ENCODE assay signal across 25 mouse cellular contexts in genomic region chr16:72735588-72735987, GRCm38 (mm10).
DNase-seq lines count a peak whose midpoint lies in the region; ATAC-seq and TF ChIP-seq lines count a peak whose summit lies in the region.
"Had no signal": no experiment of that assay in that cellular context is flagged by ENCODE, and none has a peak within 500 bp of the region (broad histone marks: within the 10 kb centered on the region; RNA-seq: fewer than 3 reads in every experiment).

No protein-coding gene starts in this region.

- DNase-seq in kidney, adult 8-10 months, result no peak
- DNase-seq in kidney, postnatal 0 days (ENCODE audit: low spot score), result no peak
- DNase-seq in kidney, adult 11 months, result no peak
- DNase-seq: adrenal gland, postnatal 10 days; adrenal gland, postnatal 36 days; B cell, adult 2 months; cerebellum, adult 18-20 months; cerebellum, adult 9-10 months; cerebellum, postnatal 14 days; gastrocnemius, postnatal 10 days; gastrocnemius, postnatal 36 days; heart, adult 2 months; heart, postnatal 14 days; heart, postnatal 4 days had no signal

- no peak overlapping the region for H3K4me2 ChIP-seq in kidney, embryonic 14.5 days (replicated peaks; ENCODE audit: low read depth, low read length)
- 0 out of 2 replicates have a peak overlapping the region, but pooled peaks have one; percentile 18 for H3K4me2 ChIP-seq in kidney, postnatal 0 days (ENCODE audit: low read length)
- H3K4me2 ChIP-seq: forebrain, embryonic 13.5 days; heart, embryonic 13.5 days had no signal

- 0 out of 2 replicates have a peak, but pooled peaks have one; percentile 33 for ATAC-seq in kidney, embryonic 14.5 days (ENCODE audit: low FRiP score, low TSS enrichment)
- 0 out of 2 replicates have a peak, but pooled peaks have one; percentile 25 for ATAC-seq in kidney, postnatal 0 days (replicated peaks; ENCODE audit: low FRiP score, low read depth)
- no peak for ATAC-seq in megakaryocyte, adult 5-6 weeks (ENCODE audit: poor library complexity, severe bottlenecking)
- ATAC-seq: forebrain, embryonic 13.5 days; forebrain, embryonic 16.5 days; Patski had no signal

- H3K9me3 ChIP-seq in kidney, embryonic 14.5 days (ENCODE audit: control insufficient read depth, low read length), result no peaks in the 10 kb centered on the region
- no peaks in the 10 kb centered on the region for H3K9me3 ChIP-seq in kidney, postnatal 0 days (replicated peaks; ENCODE audit: low read length)
- H3K9me3 ChIP-seq in megakaryocyte, embryonic 14.5 days, result peaks cover 31% of the 10 kb centered on the region
- H3K9me3 ChIP-seq: forebrain, embryonic 10.5 days; forebrain, embryonic 13.5 days; heart, embryonic 10.5 days; heart, embryonic 13.5 days had no signal

- no peak overlapping the region for H3K4me3 ChIP-seq in kidney, embryonic 14.5 days (ENCODE audit: low read length)
- H3K4me3 ChIP-seq in kidney, postnatal 0 days (replicated peaks; ENCODE audit: low read depth, low read length), result no peak overlapping the region
- H3K4me3 ChIP-seq in megakaryocyte, embryonic 14.5 days (replicated peaks), result peak overlapping the region; percentile 16
- H3K4me3 ChIP-seq: forebrain, embryonic 10.5 days; forebrain, embryonic 13.5 days; heart, adult 2 months; heart, embryonic 10.5 days; heart, embryonic 13.5 days had no signal

- no peaks in the 10 kb centered on the region for H3K36me3 ChIP-seq in kidney, embryonic 14.5 days (ENCODE audit: control insufficient read depth, insufficient read depth, low read length)
- no peaks in the 10 kb centered on the region for H3K36me3 ChIP-seq in kidney, postnatal 0 days (ENCODE audit: insufficient read depth, low read length)
- H3K36me3 ChIP-seq in megakaryocyte, embryonic 14.5 days (replicated peaks; ENCODE audit: low read length), result no peaks in the 10 kb centered on the region
- H3K36me3 ChIP-seq: forebrain, embryonic 10.5 days; G1E; heart, embryonic 10.5 days; heart, embryonic 13.5 days had no signal

- H3K27ac ChIP-seq in kidney, embryonic 14.5 days (ENCODE audit: low read depth, low read length), result no peak overlapping the region
- no peak overlapping the region for H3K27ac ChIP-seq in kidney, postnatal 0 days
- H3K27ac ChIP-seq: forebrain, embryonic 10.5 days; forebrain, embryonic 13.5 days; heart, adult 2 months; heart, embryonic 10.5 days; heart, embryonic 13.5 days had no signal

- H3K9ac ChIP-seq in kidney, embryonic 14.5 days (ENCODE audit: low read depth, low read length), result no peak overlapping the region
- no peak overlapping the region for H3K9ac ChIP-seq in kidney, postnatal 0 days (ENCODE audit: low read depth, low read length)
- H3K9ac ChIP-seq: forebrain, embryonic 13.5 days; heart, embryonic 13.5 days had no signal

- 0 out of 2 replicates have a peak, but pooled peaks cover 7% of the 10 kb centered on the region for H3K4me1 ChIP-seq in kidney, embryonic 14.5 days (ENCODE audit: control insufficient read depth, insufficient read depth, low read length)
- H3K4me1 ChIP-seq in kidney, postnatal 0 days (replicated peaks; ENCODE audit: insufficient read depth, low read length), result no peaks in the 10 kb centered on the region
- no peaks in the 10 kb centered on the region for H3K4me1 ChIP-seq in megakaryocyte, embryonic 14.5 days
- H3K4me1 ChIP-seq: forebrain, embryonic 10.5 days; heart, embryonic 10.5 days had no signal

- H3K27me3 ChIP-seq in kidney, embryonic 14.5 days (ENCODE audit: control insufficient read depth, insufficient read depth, low read length), result no peaks in the 10 kb centered on the region
- H3K27me3 ChIP-seq in kidney, postnatal 0 days (ENCODE audit: insufficient read depth, low read length), result no peaks in the 10 kb centered on the region
- H3K27me3 ChIP-seq in megakaryocyte, embryonic 14.5 days (replicated peaks), result no peaks in the 10 kb centered on the region
- H3K27me3 ChIP-seq: CH12.LX; forebrain, embryonic 13.5 days; heart, embryonic 13.5 days; Patski had no signal

- TF ChIP-seq CTCF in kidney, postnatal 0 days (IDR thresholded peaks at IDR 0.05; ENCODE audit: low read depth), result no peak

- 59% methylated on average over 3 of the region's 3 CpGs for WGBS in kidney, embryonic 14.5 days
- 78% methylated on average over 3 of the region's 3 CpGs for WGBS in kidney, postnatal 0 days
